Mouse (Mus musculus) megakaryocyte, embryonic 14.5 days (primary cell): ENCODE data around the gene Fnip1. TPM values are rescaled to one million over a fixed set of nuclear protein-coding genes. Genes with fewer than 3 reads are reported as not detected.
"Not testable (repeated sequence)": the region's sequence is repeated elsewhere in the genome, so short reads cannot be mapped to it uniquely, and the experiment has no call there.

Experiments
- H3K27me3 ChIP-seq: replicated peaks from 2 replicates; pipeline ENCODE3; 2012; ENCODE audit warnings: inconsistent platforms
- H3K36me3 ChIP-seq: replicated peaks from 2 replicates; pipeline ENCODE3; 2012; ENCODE audit warnings: low read length, inconsistent platforms, mixed read lengths
- H3K4me1 ChIP-seq: 2 replicates; pipeline ENCODE4 v1.6.1; 2012; ENCODE audit warnings: inconsistent platforms
- H3K4me3 ChIP-seq: replicated peaks from 2 replicates; pipeline ENCODE3; 2012; ENCODE audit warnings: moderate library complexity, mild to moderate bottlenecking, inconsistent platforms
- H3K9me3 ChIP-seq: 2 replicates; pipeline ENCODE4 v1.6.1; 2012; ENCODE audit warnings: inconsistent platforms
- FLI1 ChIP-seq: IDR thresholded peaks from 2 replicates; pipeline ENCODE4 v1.6.1; 2012; ENCODE audit warnings: low read length, inconsistent platforms, mixed read lengths
- GATA1 ChIP-seq: IDR thresholded peaks from 3 replicates; pipeline ENCODE4 v1.6.1; 2012; ENCODE audit warnings: mixed read lengths, low read length, inconsistent platforms, borderline replicate concordance
- polyA plus RNA-seq: library from polyadenylated mRNA; stranded (reverse); fragments of >175 nt; gene quantifications from 2 replicates; pipeline ENCODE4 v1.2.3, GENCODE M21; 2012; ENCODE audit warnings: low replicate concordance; ENCODE audit not compliant: insufficient read depth

Fnip1 gene
- polyA plus RNA-seq, result 0.35 TPM in 1 of 2 replicates, not detected in the other

DNA sequence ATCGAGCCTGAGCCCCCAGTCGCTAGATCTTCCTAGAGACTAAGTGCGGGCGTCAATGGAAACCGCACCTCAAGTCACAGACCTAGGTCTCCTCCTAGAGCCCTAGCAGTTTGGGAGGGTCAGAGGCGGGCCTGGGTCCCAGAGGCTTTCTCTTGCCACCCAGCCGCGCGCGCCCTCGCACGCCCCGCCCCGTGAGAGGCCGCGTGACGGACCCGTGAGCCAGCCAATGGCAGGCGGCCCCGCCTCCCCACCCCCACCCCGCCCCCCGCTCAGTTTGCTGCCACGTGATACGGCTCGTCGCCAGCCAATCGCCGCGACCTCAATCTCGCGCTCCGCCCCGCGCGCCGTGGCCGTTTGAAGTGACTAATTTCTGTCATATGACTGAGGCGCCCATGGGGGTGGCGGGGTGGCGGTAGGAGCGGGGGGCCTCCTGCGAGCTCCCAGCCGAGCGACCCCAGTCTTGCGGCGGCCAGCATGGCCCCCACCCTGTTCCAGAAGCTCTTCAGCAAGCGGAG, at the start of gene Fnip1:
TSS of gene Fnip1 (plus strand) at position 377 of the 515 bp plus-strand sequence.
- no peaks in the 10 kb centered on the region for H3K9me3 ChIP-seq
- H3K4me1 ChIP-seq, result peaks cover 31% of the 10 kb centered on the region
- H3K4me3 ChIP-seq, result peak within 1 kb of the TSS; percentile 97
- H3K27me3 ChIP-seq, result no peaks in the 10 kb centered on the region
- H3K36me3 ChIP-seq, result peaks cover 3% of the 10 kb centered on the region
- no peak for TF ChIP-seq GATA1
- TF ChIP-seq FLI1, result no peak

DNA sequence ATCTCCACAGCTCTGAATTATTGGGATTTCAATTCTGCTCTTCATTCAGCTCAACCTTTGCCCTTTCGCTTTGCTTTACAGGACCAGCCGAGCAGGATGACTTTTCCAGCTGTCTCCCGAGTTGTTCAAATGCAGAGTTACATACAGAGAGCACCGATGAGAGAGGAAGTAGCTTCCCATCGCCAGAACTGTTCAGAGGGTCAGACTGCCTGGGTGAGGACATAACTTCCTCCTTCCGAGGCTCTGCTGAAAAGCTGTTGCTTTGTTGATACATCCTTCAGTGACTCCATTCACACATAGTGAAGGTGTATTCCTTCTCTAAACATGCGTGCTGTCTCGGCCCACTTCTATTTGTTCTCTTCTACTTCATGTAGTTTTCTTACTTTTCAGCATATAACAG, 47.6 kb upstream of the Fnip1 start:
- peaks cover 7% of the 10 kb centered on the region for H3K4me1 ChIP-seq
- H3K4me3 ChIP-seq, result peak overlapping the region; percentile 17
- H3K9me3 ChIP-seq, result no peaks in the 10 kb centered on the region

DNA sequence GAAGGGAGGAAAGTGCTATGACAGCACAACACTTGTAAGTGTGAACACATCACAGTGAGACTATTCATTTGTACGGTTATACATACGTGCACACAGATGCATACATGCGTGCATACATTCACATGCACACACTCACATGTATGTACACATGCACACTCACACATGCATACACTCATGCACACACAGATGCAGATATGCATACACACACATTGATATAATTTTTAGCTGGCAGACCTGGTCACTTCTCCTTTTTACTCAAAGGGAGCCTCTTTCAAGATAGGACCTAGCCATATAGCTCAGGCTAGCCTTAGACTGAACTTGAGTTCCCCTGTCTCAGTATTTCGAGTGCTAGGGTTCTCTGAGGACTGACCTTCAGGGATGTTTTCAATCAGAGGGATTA, 46.7 kb upstream of the Fnip1 start:
- H3K4me1 ChIP-seq, result peaks cover 10% of the 10 kb centered on the region
- H3K27me3 ChIP-seq, result no peaks in the 10 kb centered on the region
- no peaks in the 10 kb centered on the region for H3K36me3 ChIP-seq
- no peak for TF ChIP-seq GATA1
- TF ChIP-seq FLI1, result no peak
- H3K4me3 ChIP-seq, result peak overlapping the region; percentile 11
- no peaks in the 10 kb centered on the region for H3K9me3 ChIP-seq

More for the DNA sequence above, 47.6 kb upstream of the Fnip1 start:
- Histone ChIP-seq H3K36me3 (no peaks in the 10 kb centered on the region), H3K27me3 (no peaks in the 10 kb centered on the region)
- no peak for TF ChIP-seq FLI1
- no peak for TF ChIP-seq GATA1

- no peaks in the 10 kb centered on the region for H3K36me3 ChIP-seq
- H3K9me3 ChIP-seq, result no peaks in the 10 kb centered on the region
- TF ChIP-seq FLI1 (no peak), GATA1 (no peak)
- no peaks in the 10 kb centered on the region for H3K27me3 ChIP-seq
- H3K4me3 ChIP-seq, result no peak overlapping the region
- H3K4me1 ChIP-seq, result peaks cover 10% of the 10 kb centered on the region
Observed at GRCm38 (mm10) chr11:54396686-54397085, 41.3 kb upstream of the Fnip1 start.

GRCm38 (mm10) chr11:54398058-54398457, 39.9 kb upstream of the Fnip1 start:
- TF ChIP-seq FLI1, result no peak
- TF ChIP-seq GATA1, result no peak
- no peaks in the 10 kb centered on the region for H3K27me3 ChIP-seq
- H3K9me3 ChIP-seq, result no peaks in the 10 kb centered on the region
- no peaks in the 10 kb centered on the region for H3K36me3 ChIP-seq
- no peak overlapping the region for H3K4me3 ChIP-seq
- peaks cover 10% of the 10 kb centered on the region for H3K4me1 ChIP-seq

DNA sequence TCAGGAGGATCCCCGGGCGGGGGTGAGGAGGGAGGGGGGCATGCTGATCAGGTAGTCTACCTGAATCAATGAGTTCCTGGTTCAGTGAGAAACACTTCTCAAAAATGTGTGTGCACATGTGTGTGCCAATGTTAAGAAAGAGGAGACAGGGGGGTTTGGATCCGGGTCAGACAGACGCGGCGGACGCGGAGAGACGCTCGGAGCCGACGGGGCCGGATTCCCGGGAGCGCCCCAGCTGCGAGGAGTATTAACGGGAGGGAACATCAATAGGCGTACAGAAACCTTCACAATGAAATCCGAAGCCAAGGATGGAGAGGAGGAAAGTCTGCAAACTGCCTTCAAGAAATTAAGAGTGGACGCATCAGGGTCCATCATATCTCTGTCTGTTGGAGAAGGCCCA, 37.2 kb upstream of the Fnip1 start:
- H3K4me1 ChIP-seq, H3K36me3 ChIP-seq: not testable (repeated sequence)

GRCm38 (mm10) chr11:54404885-54405284, 33.1 kb upstream of the Fnip1 start:
- Histone ChIP-seq H3K4me1 (peaks cover 17% of the 10 kb centered on the region), H3K4me3 (no peak overlapping the region)
- TF ChIP-seq FLI1 (no peak), GATA1 (no peak)

More for the DNA sequence above, 37.2 kb upstream of the Fnip1 start:
- H3K27me3 ChIP-seq, H3K9me3 ChIP-seq, H3K4me3 ChIP-seq: not testable (repeated sequence)

DNA sequence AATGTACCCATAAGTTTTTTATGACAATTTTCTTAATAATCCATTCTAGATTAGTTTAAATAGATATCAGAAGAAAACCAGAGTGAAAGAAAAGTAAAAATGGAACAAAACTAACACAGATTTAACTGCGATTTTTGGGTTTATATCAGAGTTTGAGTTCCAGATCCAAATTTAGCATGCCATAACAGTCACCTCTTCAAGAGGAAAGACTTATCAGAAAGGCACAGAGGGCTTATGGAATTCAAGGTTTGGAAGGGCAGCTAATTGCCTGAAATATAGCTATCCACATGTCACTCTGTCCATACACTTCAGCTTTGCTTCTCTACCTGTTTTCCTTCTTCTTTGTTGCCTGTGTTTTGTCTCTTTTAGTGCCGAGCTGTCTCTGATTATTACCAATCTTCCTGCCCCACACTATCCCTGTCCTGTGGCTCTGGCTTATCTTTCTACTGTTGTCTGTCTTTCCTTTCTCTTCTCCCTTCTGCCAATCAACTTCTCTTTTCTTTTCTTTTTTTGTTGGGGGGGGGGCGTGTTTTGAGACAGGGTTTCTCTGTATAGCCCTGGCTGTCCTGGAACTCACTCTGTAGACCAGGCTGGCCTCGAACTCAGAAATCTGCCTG, 31.0 kb upstream of the Fnip1 start:
- TF ChIP-seq GATA1 (no peak), FLI1 (no peak)
- Histone ChIP-seq H3K4me3 (no peak overlapping the region), H3K36me3 (no peaks in the 10 kb centered on the region), H3K4me1 (peaks cover 20% of the 10 kb centered on the region), H3K27me3 (peaks cover 4% of the 10 kb centered on the region), H3K9me3 (no peaks in the 10 kb centered on the region)

More at GRCm38 (mm10) chr11:54404885-54405284, 33.1 kb upstream of the Fnip1 start:
- no peaks in the 10 kb centered on the region for H3K9me3 ChIP-seq
- H3K27me3 ChIP-seq, result peaks cover 4% of the 10 kb centered on the region
- no peaks in the 10 kb centered on the region for H3K36me3 ChIP-seq

DNA sequence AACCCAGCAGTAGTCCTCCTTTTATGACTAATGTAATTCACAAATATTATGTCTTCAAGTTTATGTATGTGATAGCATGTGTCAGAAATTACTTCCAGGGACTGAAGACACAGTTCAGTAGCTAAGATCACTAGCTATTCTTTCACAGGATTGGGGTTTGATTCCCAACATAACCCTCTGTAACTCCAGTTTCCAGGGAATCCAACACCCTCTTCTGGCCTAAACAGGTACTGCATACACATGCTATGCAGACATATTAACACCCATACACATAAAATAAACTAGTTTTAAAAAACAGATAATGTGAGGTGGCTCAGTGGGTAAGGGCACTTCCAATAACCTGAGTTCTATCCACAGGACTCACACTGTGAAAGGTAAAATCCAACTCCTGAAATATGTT, 27.4 kb upstream of the Fnip1 start:
- H3K27me3 ChIP-seq, result peaks cover 2% of the 10 kb centered on the region

DNA sequence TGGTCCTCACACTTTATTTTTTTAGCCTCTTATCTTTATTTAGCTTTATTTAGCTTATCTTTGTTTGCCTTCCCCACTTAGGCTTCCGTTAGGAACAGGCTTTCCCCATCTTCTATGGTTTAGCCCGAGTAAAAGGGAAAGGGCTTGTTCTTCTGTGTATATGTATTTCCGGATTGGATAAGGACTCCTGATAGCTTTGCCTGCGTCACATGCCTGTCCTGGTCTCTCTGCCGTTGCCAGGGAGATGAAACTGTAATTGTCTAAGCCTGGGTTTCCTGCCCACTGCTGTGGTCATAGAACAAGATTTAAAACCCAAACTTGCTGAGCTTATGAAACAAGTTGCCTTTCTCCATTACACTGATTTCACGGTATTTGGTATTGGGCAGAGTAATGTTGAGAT, 25.0 kb upstream of the Fnip1 start:
- H3K36me3 ChIP-seq, result no peaks in the 10 kb centered on the region
- no peak for TF ChIP-seq GATA1
- no peaks in the 10 kb centered on the region for H3K9me3 ChIP-seq
- peaks cover 56% of the 10 kb centered on the region for H3K4me1 ChIP-seq
- no peaks in the 10 kb centered on the region for H3K27me3 ChIP-seq
- H3K4me3 ChIP-seq, result peak overlapping the region; percentile 75

More for the DNA sequence above, 27.4 kb upstream of the Fnip1 start:
- Histone ChIP-seq H3K4me3 (no peak overlapping the region), H3K4me1 (peaks cover 49% of the 10 kb centered on the region), H3K9me3 (no peaks in the 10 kb centered on the region), H3K36me3 (no peaks in the 10 kb centered on the region)
- TF ChIP-seq GATA1 (no peak), FLI1 (no peak)

DNA sequence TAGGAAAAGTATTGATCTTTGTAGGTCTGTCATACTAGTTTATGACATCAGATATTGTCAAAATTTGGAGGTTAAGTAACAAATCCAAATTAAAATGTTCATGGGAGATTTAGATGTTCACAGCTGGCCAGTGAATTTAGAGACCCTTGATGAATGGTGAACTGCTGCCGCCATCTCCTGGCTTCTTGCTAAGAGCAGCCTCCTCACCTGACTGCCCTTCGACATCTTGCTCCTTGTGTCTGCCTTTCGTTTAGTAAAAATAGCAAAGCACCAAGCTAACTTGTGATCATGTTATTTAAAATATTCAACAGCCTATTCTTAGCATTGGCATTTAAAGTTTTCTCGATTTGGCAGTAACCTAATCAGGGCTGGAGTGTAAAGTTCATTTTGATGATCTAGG, 15.0 kb upstream of the Fnip1 start:
- no peaks in the 10 kb centered on the region for H3K36me3 ChIP-seq
- peaks cover 1% of the 10 kb centered on the region for H3K27me3 ChIP-seq

More for the DNA sequence above, 15.0 kb upstream of the Fnip1 start:
- H3K4me1 ChIP-seq, result peaks cover 13% of the 10 kb centered on the region
- no peaks in the 10 kb centered on the region for H3K9me3 ChIP-seq
- no peak overlapping the region for H3K4me3 ChIP-seq
- TF ChIP-seq GATA1 (no peak), FLI1 (no peak)
